In the genomic region with DNA sequence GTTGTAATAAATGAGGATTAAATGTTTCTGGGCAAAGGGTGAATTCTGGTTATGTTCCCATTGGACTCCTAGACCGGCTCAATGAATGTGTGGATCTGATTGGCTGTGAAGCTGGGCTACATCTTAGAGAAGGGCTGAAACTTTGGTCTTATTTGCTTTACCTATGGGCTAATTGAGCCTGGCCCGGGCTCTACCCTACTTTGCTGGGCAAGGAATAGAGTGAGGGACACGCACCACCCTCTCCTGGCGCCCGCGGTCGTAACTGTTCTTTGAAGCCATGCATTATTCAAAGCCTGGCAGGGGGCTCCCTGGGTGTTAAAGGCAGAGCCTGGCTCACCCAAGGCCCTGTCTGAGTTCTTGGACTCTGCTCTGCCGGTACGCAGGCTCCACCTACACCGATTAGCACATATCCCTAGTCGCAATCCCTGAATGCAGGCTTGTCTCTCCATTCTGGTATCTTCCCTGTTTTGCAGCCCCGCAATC, we compare ENCODE assay signal across 8 mouse cellular contexts. TPM values are rescaled to one million over a fixed set of nuclear protein-coding genes. Genes with fewer than 3 reads are reported as not detected.
DNase-seq lines count a peak whose midpoint lies in the region; ATAC-seq lines count a peak whose summit lies in the region.
"Had no signal": no experiment of that assay in that cellular context is flagged by ENCODE, and none has a peak within 500 bp of the region (broad histone marks: within the 10 kb centered on the region; RNA-seq: fewer than 3 reads in every experiment).

No protein-coding gene starts in this region.

- H3K9ac ChIP-seq in forebrain, embryonic 12.5 days, result peak overlapping the region; percentile 38
- H3K9ac ChIP-seq in kidney, embryonic 16.5 days (replicated peaks; ENCODE audit: low read length), result peak overlapping the region; percentile 46
- H3K9ac ChIP-seq in midbrain, embryonic 13.5 days (replicated peaks), result peak overlapping the region; percentile 34; the same call in 1 of the 2 replicates

- no peaks in the 10 kb centered on the region for H3K9me3 ChIP-seq in embryonic facial prominence, embryonic 10.5 days
- H3K9me3 ChIP-seq in forebrain, embryonic 12.5 days, result no peaks in the 10 kb centered on the region
- no peaks in the 10 kb centered on the region for H3K9me3 ChIP-seq in kidney, embryonic 16.5 days (ENCODE audit: low read length)
- no peaks in the 10 kb centered on the region for H3K9me3 ChIP-seq in midbrain, embryonic 13.5 days

- 8% methylated on average over 12 of the region's 12 CpGs for WGBS in embryonic facial prominence, embryonic 10.5 days
- WGBS in forebrain, embryonic 12.5 days, result 12% methylated on average over 12 of the region's 12 CpGs
- 16% methylated on average over 12 of the region's 12 CpGs for WGBS in kidney, embryonic 16.5 days
- 7% methylated on average over 12 of the region's 12 CpGs for WGBS in midbrain, embryonic 13.5 days

- H3K27ac ChIP-seq in embryonic facial prominence, embryonic 10.5 days (replicated peaks), result no peak overlapping the region
- no peak overlapping the region for H3K27ac ChIP-seq in forebrain, embryonic 12.5 days
- no peak overlapping the region for H3K27ac ChIP-seq in kidney, embryonic 16.5 days (ENCODE audit: low read length)
- H3K27ac ChIP-seq in midbrain, embryonic 13.5 days, result no peak overlapping the region

- H3K4me3 ChIP-seq in embryonic facial prominence, embryonic 10.5 days, result peak overlapping the region; percentile 52
- peak overlapping the region; percentile 31 for H3K4me3 ChIP-seq in forebrain, embryonic 12.5 days (replicated peaks)
- peak overlapping the region; percentile 38 for H3K4me3 ChIP-seq in kidney, embryonic 16.5 days (ENCODE audit: low read length)
- peak overlapping the region; percentile 29 for H3K4me3 ChIP-seq in midbrain, embryonic 13.5 days (replicated peaks)

- no peak for ATAC-seq in forebrain, embryonic 12.5 days (ENCODE audit: low FRiP score)
- no peak for ATAC-seq in kidney, embryonic 16.5 days (ENCODE audit: low FRiP score, low TSS enrichment)
- ATAC-seq in midbrain, embryonic 13.5 days, result no peak

- intact Hi-C loops in left cerebral cortex, postnatal 14 days (cut with DNase I), result no loop called here

- peak overlapping the region; percentile 53 for H3K4me2 ChIP-seq in forebrain, embryonic 12.5 days
- peak overlapping the region; percentile 56 for H3K4me2 ChIP-seq in kidney, embryonic 16.5 days (replicated peaks; ENCODE audit: low read depth, low read length)
- peak overlapping the region; percentile 52 for H3K4me2 ChIP-seq in midbrain, embryonic 13.5 days (replicated peaks)

- peaks cover 45% of the 10 kb centered on the region for H3K4me1 ChIP-seq in embryonic facial prominence, embryonic 10.5 days
- peaks cover 37% of the 10 kb centered on the region for H3K4me1 ChIP-seq in forebrain, embryonic 12.5 days
- peaks cover 29% of the 10 kb centered on the region for H3K4me1 ChIP-seq in kidney, embryonic 16.5 days (ENCODE audit: insufficient read depth, low read length)
- H3K4me1 ChIP-seq in midbrain, embryonic 13.5 days (replicated peaks), result peaks cover 31% of the 10 kb centered on the region

- H3K36me3 ChIP-seq in embryonic facial prominence, embryonic 10.5 days (replicated peaks), result peaks cover 14% of the 10 kb centered on the region
- H3K36me3 ChIP-seq in forebrain, embryonic 12.5 days (replicated peaks), result 0 out of 2 replicates have a peak, but pooled peaks cover 7% of the 10 kb centered on the region
- no peaks in the 10 kb centered on the region for H3K36me3 ChIP-seq in kidney, embryonic 16.5 days (ENCODE audit: insufficient read depth, low read length)
- H3K36me3 ChIP-seq in midbrain, embryonic 13.5 days, result 0 out of 2 replicates have a peak, but pooled peaks cover 3% of the 10 kb centered on the region

- peaks cover 60% of the 10 kb centered on the region for H3K27me3 ChIP-seq in embryonic facial prominence, embryonic 10.5 days (replicated peaks; ENCODE audit: low read depth, poor library complexity, severe bottlenecking)
- H3K27me3 ChIP-seq in forebrain, embryonic 12.5 days, result peaks cover 48% of the 10 kb centered on the region
- H3K27me3 ChIP-seq in kidney, embryonic 16.5 days (ENCODE audit: insufficient read depth, low read length), result peaks cover 31% of the 10 kb centered on the region
- H3K27me3 ChIP-seq in midbrain, embryonic 13.5 days, result peaks cover 44% of the 10 kb centered on the region

- no peak for DNase-seq in embryonic facial prominence, embryonic 10.5 days (ENCODE audit: low spot score)
- DNase-seq in thymus, postnatal 25 days, result no peak
- no peak for DNase-seq in cerebellum, postnatal 25 days
- no peak for DNase-seq in left cerebral cortex, postnatal 14 days (ENCODE audit: low spot score in 2 of 2)
- DNase-seq: adrenal gland, postnatal 14 days had no signal

RNA-seq across cellular contexts. Expression of gene Mpst, which starts 3.4 kb away (rescaled TPM):
- polyA plus RNA-seq in embryonic facial prominence, embryonic 10.5 days (2016; fragmentation: Nextera tagmentation; extraction: Ambion mirVana), result 0.98 and 1.1 TPM in 2 replicates
- 1.7 and 2.8 TPM in 2 replicates for polyA plus RNA-seq in forebrain, embryonic 12.5 days (2016; fragmentation: Nextera tagmentation; extraction: Ambion mirVana)
- 3.2 and 5.3 TPM in 2 replicates for polyA plus RNA-seq in kidney, embryonic 16.5 days (2015; fragmentation: Nextera tagmentation; extraction: Ambion mirVana)
- 1.3 and 2.8 TPM in 2 replicates for polyA plus RNA-seq in midbrain, embryonic 13.5 days (2015; fragmentation: Nextera tagmentation; extraction: Ambion mirVana)
- total RNA-seq in left cerebral cortex, postnatal 14 days (2021), result 10 to 100 TPM; 39.0 to 47.2 TPM

RNA-seq across cellular contexts. Expression of gene Tst, which starts 3.9 kb away (rescaled TPM):
- 10.4 and 12.7 TPM in 2 replicates for polyA plus RNA-seq in embryonic facial prominence, embryonic 10.5 days (2016; fragmentation: Nextera tagmentation; extraction: Ambion mirVana)
- 10.1 and 10.3 TPM in 2 replicates for polyA plus RNA-seq in forebrain, embryonic 12.5 days (2016; fragmentation: Nextera tagmentation; extraction: Ambion mirVana)
- polyA plus RNA-seq in kidney, embryonic 16.5 days (2015; fragmentation: Nextera tagmentation; extraction: Ambion mirVana), result 64.4 and 76.4 TPM in 2 replicates
- 6.5 and 8.8 TPM in 2 replicates for polyA plus RNA-seq in midbrain, embryonic 13.5 days (2015; fragmentation: Nextera tagmentation; extraction: Ambion mirVana)
- 10 to 100 TPM; 30.8 to 39.2 TPM for total RNA-seq in left cerebral cortex, postnatal 14 days (2021)

RNA-seq across cellular contexts. Expression of gene Tex33, which starts 13.9 kb away (rescaled TPM):
- not detected in 2 replicates for polyA plus RNA-seq in embryonic facial prominence, embryonic 10.5 days (2016; fragmentation: Nextera tagmentation; extraction: Ambion mirVana)
- polyA plus RNA-seq in forebrain, embryonic 12.5 days (2016; fragmentation: Nextera tagmentation; extraction: Ambion mirVana), result not detected in 2 replicates
- polyA plus RNA-seq in kidney, embryonic 16.5 days (2015; fragmentation: Nextera tagmentation; extraction: Ambion mirVana), result not detected in 2 replicates
- polyA plus RNA-seq in midbrain, embryonic 13.5 days (2015; fragmentation: Nextera tagmentation; extraction: Ambion mirVana), result not detected in 2 replicates
- not detected for total RNA-seq in left cerebral cortex, postnatal 14 days (2021)
- total RNA-seq: adrenal gland, postnatal 14 days had no signal

RNA-seq across cellular contexts. Expression of gene Kctd17, which starts 18.8 kb away (rescaled TPM):
- polyA plus RNA-seq in embryonic facial prominence, embryonic 10.5 days (2016; fragmentation: Nextera tagmentation; extraction: Ambion mirVana), result 49.6 and 51.6 TPM in 2 replicates
- polyA plus RNA-seq in forebrain, embryonic 12.5 days (2016; fragmentation: Nextera tagmentation; extraction: Ambion mirVana), result 67.3 and 79.6 TPM in 2 replicates
- 41.5 and 43.1 TPM in 2 replicates for polyA plus RNA-seq in kidney, embryonic 16.5 days (2015; fragmentation: Nextera tagmentation; extraction: Ambion mirVana)
- polyA plus RNA-seq in midbrain, embryonic 13.5 days (2015; fragmentation: Nextera tagmentation; extraction: Ambion mirVana), result 107 and 117 TPM in 2 replicates
- total RNA-seq in left cerebral cortex, postnatal 14 days (2021), result 100 to 1,000 TPM; 288 to 291 TPM

RNA-seq across cellular contexts. Expression of gene Tmprss6, which starts 58.8 kb away (rescaled TPM):
- polyA plus RNA-seq in embryonic facial prominence, embryonic 10.5 days (2016; fragmentation: Nextera tagmentation; extraction: Ambion mirVana), result 0.24 and 0.37 TPM in 2 replicates
- polyA plus RNA-seq in forebrain, embryonic 12.5 days (2016; fragmentation: Nextera tagmentation; extraction: Ambion mirVana), result 0.43 and 1.3 TPM in 2 replicates
- polyA plus RNA-seq in kidney, embryonic 16.5 days (2015; fragmentation: Nextera tagmentation; extraction: Ambion mirVana), result 0.29 and 0.42 TPM in 2 replicates
- polyA plus RNA-seq in midbrain, embryonic 13.5 days (2015; fragmentation: Nextera tagmentation; extraction: Ambion mirVana), result 0.16 TPM in 1 of 2 replicates, not detected in the other
- not detected for total RNA-seq in left cerebral cortex, postnatal 14 days (2021)
